ENCODE assay signal across 8 mouse cellular contexts in the genomic region with DNA sequence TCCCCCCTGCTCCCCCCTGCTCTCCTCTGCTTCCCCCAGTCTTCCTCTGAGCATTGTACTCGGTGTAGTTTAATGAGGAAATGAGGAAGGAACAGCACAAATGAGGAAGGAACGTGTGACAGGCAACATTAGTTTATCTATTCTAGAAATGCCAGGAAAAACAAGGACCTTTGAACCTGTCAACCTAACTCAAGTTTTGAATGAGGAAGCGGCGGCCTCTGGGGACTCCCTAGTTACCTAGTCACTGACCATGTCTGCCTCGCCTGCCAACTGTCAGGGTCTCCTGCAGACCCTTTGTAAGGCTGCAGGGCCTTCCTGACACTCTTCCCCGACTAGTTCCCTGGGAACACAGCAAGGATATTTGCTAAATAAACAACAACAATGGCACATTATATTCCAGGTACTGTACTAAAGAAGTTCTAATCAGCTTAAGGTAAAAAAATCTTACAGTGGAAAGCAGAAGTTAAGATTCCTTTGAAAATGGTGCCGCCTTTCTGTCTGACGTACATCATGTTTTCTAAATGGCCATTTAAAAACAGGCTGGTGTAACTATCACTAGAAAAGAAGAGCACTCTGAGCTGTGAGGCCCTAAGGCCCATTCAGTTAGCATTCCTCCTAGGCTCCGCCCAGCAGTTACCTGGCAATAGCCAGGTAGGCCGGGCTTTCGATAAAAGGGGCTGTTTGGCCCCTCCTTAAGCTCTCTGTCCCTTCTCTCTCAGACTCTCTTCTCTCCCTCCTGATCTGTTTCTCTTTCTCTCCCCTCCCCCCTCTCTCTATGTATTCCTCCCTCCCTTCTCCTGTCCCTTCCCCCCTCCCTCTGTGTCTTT. TPM values are rescaled to one million over a fixed set of nuclear protein-coding genes. Genes with fewer than 3 reads are reported as not detected.
DNase-seq lines count a peak whose midpoint lies in the region; ATAC-seq and TF ChIP-seq lines count a peak whose summit lies in the region.

No protein-coding gene starts in this region.

- TF ChIP-seq POLR2A in spleen, adult 2 months (IDR thresholded peaks at IDR 0.05; ENCODE audit: low read depth, low read length) = no peak

- TF ChIP-seq CTCF in spleen, adult 2 months (IDR thresholded peaks at IDR 0.05; ENCODE audit: extremely low read depth, insufficient read depth, insufficient read length, insufficient replicate concordance) = no peak

- ATAC-seq in hindbrain, embryonic 16.5 days = no peak
- ATAC-seq in hindbrain, embryonic 11.5 days (ENCODE audit: low FRiP score) = 0 out of 2 replicates have a peak, but pooled peaks have one; percentile 35
- no peak for ATAC-seq in limb, embryonic 13.5 days (ENCODE audit: low FRiP score, low read depth)
- ATAC-seq in CD4-positive, CD25-positive, alpha-beta regulatory T cell, adult 4 months = no peak

- H3K9me3 ChIP-seq in hindbrain, embryonic 10.5 days = no peaks in the 10 kb centered on the region
- no peaks in the 10 kb centered on the region for H3K9me3 ChIP-seq in hindbrain, embryonic 16.5 days (ENCODE audit: control insufficient read depth, low read length)
- H3K9me3 ChIP-seq in hindbrain, embryonic 11.5 days (ENCODE audit: control insufficient read depth, low read length) = no peaks in the 10 kb centered on the region
- H3K9me3 ChIP-seq in limb, embryonic 13.5 days = no peaks in the 10 kb centered on the region

- peak; percentile 31 for DNase-seq in hindbrain, embryonic 10.5 days (ENCODE audit: low spot score)
- peak; percentile 50 for DNase-seq in hindbrain, embryonic 11.5 days (ENCODE audit: low spot score)
- peak; percentile 63 to 72 for DNase-seq in spleen, adult 2 months (ENCODE audit: low read depth in 1 of 2, low spot score in 2 of 2)
- DNase-seq in adrenal gland, adult 2 months = no peak
- no peak for DNase-seq in cerebellum, adult 11-12 months

- peaks cover 44% of the 10 kb centered on the region for H3K4me1 ChIP-seq in hindbrain, embryonic 10.5 days (replicated peaks)
- H3K4me1 ChIP-seq in hindbrain, embryonic 16.5 days (ENCODE audit: control insufficient read depth, insufficient read depth, low read depth, low read length) = peaks cover 15% of the 10 kb centered on the region
- peaks cover 4% of the 10 kb centered on the region; the same call in 1 of the 2 replicates for H3K4me1 ChIP-seq in hindbrain, embryonic 11.5 days (replicated peaks; ENCODE audit: control insufficient read depth, insufficient read depth, low read length)
- peaks cover 32% of the 10 kb centered on the region for H3K4me1 ChIP-seq in limb, embryonic 13.5 days
- peaks cover 19% of the 10 kb centered on the region; the same call in 1 of the 2 replicates for H3K4me1 ChIP-seq in spleen, adult 2 months (ENCODE audit: control insufficient read depth, insufficient read depth, insufficient read length)

- H3K27me3 ChIP-seq in hindbrain, embryonic 10.5 days (ENCODE audit: insufficient read depth, poor library complexity, severe bottlenecking) = no peaks in the 10 kb centered on the region
- no peaks in the 10 kb centered on the region for H3K27me3 ChIP-seq in hindbrain, embryonic 16.5 days (replicated peaks; ENCODE audit: control insufficient read depth, insufficient read depth, low read length)
- no peaks in the 10 kb centered on the region for H3K27me3 ChIP-seq in hindbrain, embryonic 11.5 days (ENCODE audit: control insufficient read depth, insufficient read depth, low read length)
- H3K27me3 ChIP-seq in limb, embryonic 13.5 days = no peaks in the 10 kb centered on the region
- H3K27me3 ChIP-seq in spleen, adult 2 months (ENCODE audit: control insufficient read depth, insufficient read depth, low read length) = no peaks in the 10 kb centered on the region

- H3K4me2 ChIP-seq in hindbrain, embryonic 16.5 days (ENCODE audit: low read length) = no peak overlapping the region
- no peak overlapping the region for H3K4me2 ChIP-seq in hindbrain, embryonic 11.5 days (replicated peaks; ENCODE audit: low read depth, low read length)
- peak overlapping the region; percentile 21; the same call in 1 of the 2 replicates for H3K4me2 ChIP-seq in limb, embryonic 13.5 days (replicated peaks)

- no peak overlapping the region for H3K4me3 ChIP-seq in hindbrain, embryonic 10.5 days
- H3K4me3 ChIP-seq in hindbrain, embryonic 16.5 days (ENCODE audit: low read length) = no peak overlapping the region
- no peak overlapping the region for H3K4me3 ChIP-seq in hindbrain, embryonic 11.5 days (ENCODE audit: low read depth, low read length)
- H3K4me3 ChIP-seq in limb, embryonic 13.5 days = no peak overlapping the region
- no peak overlapping the region for H3K4me3 ChIP-seq in spleen, adult 2 months (ENCODE audit: extremely low read depth, insufficient read depth, insufficient read length)

- no peak overlapping the region for H3K9ac ChIP-seq in hindbrain, embryonic 16.5 days (ENCODE audit: low read depth, low read length)
- H3K9ac ChIP-seq in hindbrain, embryonic 11.5 days (ENCODE audit: low read depth, low read length) = no peak overlapping the region
- no peak overlapping the region for H3K9ac ChIP-seq in limb, embryonic 13.5 days

- WGBS in hindbrain, embryonic 10.5 days = 22% methylated on average over 11 of the region's 11 CpGs
- WGBS in hindbrain, embryonic 16.5 days = 22% methylated on average over 11 of the region's 11 CpGs
- 26% methylated on average over 11 of the region's 11 CpGs for WGBS in hindbrain, embryonic 11.5 days
- 38% methylated on average over 11 of the region's 11 CpGs for WGBS in limb, embryonic 13.5 days
- 33% methylated on average over 11 of the region's 11 CpGs for WGBS in spleen, adult 2 months

- peaks cover 10% of the 10 kb centered on the region; the same call in 1 of the 2 replicates for H3K36me3 ChIP-seq in hindbrain, embryonic 10.5 days
- H3K36me3 ChIP-seq in hindbrain, embryonic 16.5 days (ENCODE audit: control insufficient read depth, insufficient read depth, low read length) = no peaks in the 10 kb centered on the region
- H3K36me3 ChIP-seq in hindbrain, embryonic 11.5 days (ENCODE audit: control insufficient read depth, insufficient read depth, low read length) = no peaks in the 10 kb centered on the region
- H3K36me3 ChIP-seq in limb, embryonic 13.5 days = peaks cover 16% of the 10 kb centered on the region
- peaks cover 16% of the 10 kb centered on the region for H3K36me3 ChIP-seq in spleen, adult 2 months (ENCODE audit: control insufficient read depth, insufficient read depth, low read length)

- peak overlapping the region; percentile 77 for H3K27ac ChIP-seq in hindbrain, embryonic 10.5 days
- H3K27ac ChIP-seq in hindbrain, embryonic 16.5 days (ENCODE audit: low read depth, low read length) = no peak overlapping the region
- peak overlapping the region; percentile 19; the same call in 1 of the 2 replicates for H3K27ac ChIP-seq in hindbrain, embryonic 11.5 days (ENCODE audit: low read depth, low read length)
- peak overlapping the region; percentile 12; the same call in 1 of the 2 replicates for H3K27ac ChIP-seq in limb, embryonic 13.5 days
- H3K27ac ChIP-seq in spleen, adult 2 months (ENCODE audit: insufficient read depth, low read length) = peak overlapping the region; percentile 89

RNA-seq across cellular contexts. Expression of gene Uvrag, which starts 39.0 kb away (rescaled TPM):
- polyA plus RNA-seq in hindbrain, embryonic 10.5 days (2016; fragmentation: Nextera tagmentation; extraction: Ambion mirVana) = 10.9 and 12.8 TPM in 2 replicates
- polyA plus RNA-seq in hindbrain, embryonic 16.5 days (2015; fragmentation: Nextera tagmentation; extraction: Ambion mirVana) = 14.4 and 15.3 TPM in 2 replicates
- polyA plus RNA-seq in hindbrain, embryonic 11.5 days (2014; fragmentation: Nextera tagmentation; extraction: Ambion mirVana) = 11.7 and 13.1 TPM in 2 replicates
- 15.7 and 16.4 TPM in 2 replicates for polyA plus RNA-seq in limb, embryonic 13.5 days (2015; fragmentation: Nextera tagmentation; extraction: Ambion mirVana)
- 45.9 and 112 TPM in 2 replicates for polyA plus RNA-seq in spleen, adult 2 months (2012; rRNA removed)
- polyA plus RNA-seq in CD4-positive, CD25-positive, alpha-beta regulatory T cell, adult 4 months (2017; shearing (Covaris generic)) = 1 to 10 TPM; 5.7 to 9.5 TPM
- total RNA-seq in adrenal gland, adult 2 months (2021) = 10 to 100 TPM; 18.5 to 30.0 TPM
- 50.4 and 60.6 TPM in 2 replicates for polyA plus RNA-seq in adrenal gland, adult 2 months (2012; rRNA removed)

Comparison
In these comparisons a context has a peak if more than half of its experiments do, and no peak if none do; other contexts are left out.
1. DNase-seq: peak in hindbrain, embryonic 10.5 days (single experiment), hindbrain, embryonic 11.5 days (single experiment) and spleen, adult 2 months (2 of 2); none in adrenal gland, adult 2 months (single experiment) and cerebellum, adult 11-12 months (single experiment).